Mouse (Mus musculus): ENCODE data around the gene Slc32a1.

Gene Slc32a1

DNA sequence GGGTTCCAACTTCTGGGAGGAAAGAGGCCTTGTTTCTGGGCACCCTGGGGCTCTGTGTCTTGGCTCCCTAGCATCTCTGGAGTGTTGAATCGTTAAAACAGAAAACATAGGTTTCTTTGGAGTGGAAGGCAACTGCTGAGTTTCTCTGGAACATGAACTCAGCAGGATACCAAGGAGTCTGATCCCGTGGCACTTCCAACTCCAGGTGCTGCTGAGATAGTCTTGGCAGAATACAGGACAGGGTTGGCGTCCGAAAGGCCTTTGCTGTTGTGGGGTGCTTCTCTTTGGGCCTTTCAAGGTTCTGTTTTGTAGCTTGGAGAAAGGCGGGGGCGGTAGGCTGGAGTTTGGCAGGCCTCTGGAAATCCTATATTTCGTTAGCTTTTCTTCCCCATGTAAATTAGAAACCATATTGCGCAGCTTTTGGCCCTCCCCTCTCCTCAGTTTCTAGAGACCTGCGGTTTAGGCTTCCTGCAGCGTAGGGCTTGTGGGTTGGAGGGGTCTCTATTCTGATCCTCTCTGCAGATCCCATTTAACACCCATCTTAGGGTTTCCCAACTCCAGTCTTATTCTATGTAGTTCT is 2.2 kb downstream of the Slc32a1 start:
- DNase-seq (ENCODE audit: low spot score): no peak

DNA sequence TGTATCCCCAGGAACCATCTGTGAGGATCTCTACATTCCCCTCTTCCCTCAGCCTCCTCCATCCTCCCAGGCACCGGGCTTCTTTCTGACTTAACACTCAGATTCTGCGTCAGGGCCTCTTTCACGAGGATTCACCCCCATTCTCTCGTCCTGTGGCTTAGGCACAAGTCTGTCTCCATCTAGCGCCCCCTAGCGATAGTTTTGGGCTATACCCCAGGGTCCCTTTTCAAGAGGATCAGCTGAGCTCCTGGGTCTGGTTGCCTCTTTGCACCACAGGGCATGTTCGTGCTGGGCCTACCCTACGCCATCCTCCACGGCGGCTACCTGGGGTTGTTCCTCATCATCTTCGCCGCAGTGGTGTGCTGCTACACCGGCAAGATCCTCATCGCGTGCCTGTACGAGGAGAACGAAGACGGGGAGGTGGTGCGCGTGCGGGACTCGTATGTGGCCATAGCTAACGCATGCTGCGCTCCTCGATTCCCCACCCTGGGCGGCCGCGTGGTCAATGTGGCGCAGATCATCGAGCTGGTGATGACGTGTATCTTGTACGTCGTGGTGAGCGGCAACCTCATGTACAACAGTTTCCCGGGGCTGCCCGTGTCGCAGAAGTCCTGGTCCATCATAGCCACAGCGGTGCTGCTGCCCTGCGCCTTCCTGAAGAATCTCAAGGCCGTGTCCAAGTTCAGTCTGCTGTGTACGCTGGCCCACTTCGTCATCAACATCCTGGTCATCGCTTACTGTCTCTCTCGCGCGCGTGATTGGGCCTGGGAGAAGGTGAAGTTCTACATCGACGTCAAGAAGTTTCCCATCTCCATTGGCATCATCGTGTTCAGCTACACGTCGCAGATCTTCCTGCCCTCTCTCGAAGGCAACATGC is 3.2 kb downstream of the Slc32a1 start:
- DNase-seq (ENCODE audit: low spot score): peak; percentile 86

DNA sequence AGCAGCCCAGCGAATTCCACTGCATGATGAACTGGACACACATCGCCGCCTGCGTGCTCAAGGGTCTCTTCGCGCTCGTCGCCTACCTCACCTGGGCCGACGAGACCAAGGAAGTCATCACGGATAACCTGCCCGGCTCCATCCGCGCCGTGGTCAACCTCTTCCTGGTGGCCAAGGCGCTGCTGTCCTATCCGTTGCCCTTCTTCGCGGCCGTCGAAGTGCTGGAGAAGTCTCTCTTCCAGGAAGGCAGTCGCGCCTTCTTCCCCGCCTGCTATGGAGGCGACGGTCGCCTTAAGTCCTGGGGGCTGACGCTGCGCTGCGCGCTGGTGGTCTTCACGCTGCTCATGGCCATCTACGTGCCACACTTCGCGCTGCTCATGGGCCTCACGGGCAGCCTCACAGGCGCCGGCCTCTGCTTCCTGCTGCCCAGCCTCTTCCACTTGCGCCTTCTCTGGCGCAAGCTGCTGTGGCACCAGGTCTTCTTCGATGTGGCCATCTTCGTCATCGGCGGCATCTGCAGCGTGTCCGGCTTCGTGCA is 3.9 kb downstream of the Slc32a1 start:
- peak; percentile 29 for DNase-seq (ENCODE audit: low spot score)

DNA sequence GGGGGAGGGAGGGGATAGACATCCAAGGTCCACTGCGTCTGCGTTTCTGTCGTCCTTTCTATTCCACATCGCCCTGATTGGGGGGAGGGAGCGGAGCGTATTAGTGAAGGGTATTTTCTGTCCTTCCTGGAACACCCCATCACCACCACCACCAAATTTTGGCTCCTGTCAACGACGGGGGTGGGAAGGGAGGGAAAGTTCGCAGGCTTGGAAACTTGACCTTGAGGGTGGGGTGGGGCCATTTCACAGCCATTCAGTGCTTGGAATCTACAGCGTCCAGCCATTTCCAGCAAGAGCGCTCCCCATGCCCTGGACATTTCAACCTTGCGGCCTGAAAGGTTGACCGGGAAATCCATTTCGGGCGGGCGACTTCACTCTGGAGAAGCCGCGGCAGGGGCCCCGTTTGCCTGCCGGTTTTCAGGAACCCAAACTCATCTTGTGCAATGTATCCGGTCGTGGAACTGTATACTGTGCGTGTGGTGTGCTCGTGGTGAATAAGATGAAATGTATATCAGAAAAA is 4.7 kb downstream of the Slc32a1 start:
- DNase-seq (ENCODE audit: low spot score): no peak

DNA sequence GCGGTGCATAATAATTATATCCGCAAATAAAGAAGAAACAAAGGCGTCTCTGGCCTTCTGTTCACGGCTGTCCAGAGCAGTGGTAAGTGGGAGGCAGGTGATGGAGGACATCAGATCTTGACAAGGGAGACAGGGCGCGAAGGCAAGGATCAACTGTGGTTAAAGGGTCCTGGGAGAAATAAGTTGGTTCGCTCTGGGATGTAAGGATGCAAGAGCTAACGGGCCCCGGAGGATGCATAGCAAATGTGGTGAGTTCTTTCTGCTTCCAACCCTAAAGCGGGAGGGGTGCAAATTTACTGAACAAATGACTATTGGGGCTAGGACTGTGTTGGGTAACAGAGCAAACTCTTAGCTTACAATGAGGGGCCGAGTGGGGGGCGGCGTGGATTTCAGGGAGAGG is 5.1 kb downstream of the Slc32a1 start:
- DNase-seq (ENCODE audit: low spot score): no peak

DNA sequence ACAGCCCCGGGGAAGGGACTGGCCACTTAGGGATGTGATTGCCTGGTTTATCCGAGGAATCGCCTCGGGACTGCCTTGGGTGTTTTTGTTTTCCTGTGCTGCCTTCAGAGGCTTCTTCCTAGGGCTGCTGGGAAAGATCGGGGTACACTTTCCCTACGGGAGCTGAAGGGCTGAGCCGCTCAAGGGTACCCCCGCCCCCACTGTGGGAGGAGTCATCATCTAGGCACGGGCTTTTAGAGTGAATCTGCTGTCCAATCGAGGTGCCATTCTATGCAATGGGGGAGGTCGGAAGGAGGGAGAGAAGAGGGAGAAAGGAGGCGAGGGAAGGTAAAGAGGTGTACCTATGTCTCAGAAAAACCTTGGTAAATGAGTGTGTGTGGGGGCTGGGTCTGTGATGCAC is 5.7 kb downstream of the Slc32a1 start:
- DNase-seq (ENCODE audit: low spot score): no peak

DNA sequence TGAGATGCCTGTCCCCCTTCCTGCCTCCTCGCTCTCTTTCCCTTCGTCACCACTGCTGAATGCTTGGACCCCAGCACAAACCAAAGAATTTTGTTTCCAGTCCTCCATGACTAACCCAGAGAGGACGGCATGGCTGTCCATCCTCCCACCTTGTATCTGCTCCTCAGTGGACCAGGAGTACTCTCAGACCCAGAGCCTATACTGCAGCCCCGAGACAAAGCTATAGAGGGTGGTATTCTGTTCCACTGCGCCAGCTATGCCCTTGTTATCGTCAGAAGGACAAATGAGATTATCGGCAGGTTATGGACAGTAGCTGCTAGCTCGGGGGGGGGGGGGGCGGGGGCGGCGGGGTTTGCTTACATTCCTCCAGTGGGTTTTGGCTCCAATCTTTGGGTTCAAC is 6.2 kb downstream of the Slc32a1 start:
- no peak for DNase-seq (ENCODE audit: low spot score)

DNA sequence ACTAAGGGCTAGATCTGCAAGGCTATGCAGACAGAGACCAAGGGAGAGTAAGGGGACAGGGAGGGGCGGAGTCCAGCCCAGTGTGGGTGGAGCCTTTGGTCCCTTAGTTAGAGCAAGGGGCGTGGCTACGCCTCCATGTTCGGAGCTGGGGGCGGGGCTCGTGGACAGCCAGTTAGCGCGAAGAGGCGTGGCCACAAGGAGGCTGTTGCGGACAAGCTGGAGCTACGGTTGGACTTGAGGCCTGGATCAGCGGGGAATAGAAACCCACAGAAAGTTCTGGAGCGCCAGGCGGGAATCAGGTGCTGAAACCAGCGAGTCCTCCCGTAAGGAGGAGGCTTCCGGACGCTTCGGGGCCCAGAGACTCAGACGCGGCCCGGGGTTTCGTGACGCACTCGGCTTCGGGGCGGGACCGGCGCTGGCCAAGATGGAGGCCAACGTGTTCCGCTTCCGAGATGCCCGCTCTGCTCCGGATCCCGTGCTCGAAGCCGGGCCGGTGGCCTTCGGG is 14.2 kb downstream of the Slc32a1 start, which contains the start of gene Actr5:
Gene Actr5 (plus strand): TSS at position 171 of the 505 bp plus-strand sequence.
- peak; percentile 100 for DNase-seq (ENCODE audit: low spot score)

DNA sequence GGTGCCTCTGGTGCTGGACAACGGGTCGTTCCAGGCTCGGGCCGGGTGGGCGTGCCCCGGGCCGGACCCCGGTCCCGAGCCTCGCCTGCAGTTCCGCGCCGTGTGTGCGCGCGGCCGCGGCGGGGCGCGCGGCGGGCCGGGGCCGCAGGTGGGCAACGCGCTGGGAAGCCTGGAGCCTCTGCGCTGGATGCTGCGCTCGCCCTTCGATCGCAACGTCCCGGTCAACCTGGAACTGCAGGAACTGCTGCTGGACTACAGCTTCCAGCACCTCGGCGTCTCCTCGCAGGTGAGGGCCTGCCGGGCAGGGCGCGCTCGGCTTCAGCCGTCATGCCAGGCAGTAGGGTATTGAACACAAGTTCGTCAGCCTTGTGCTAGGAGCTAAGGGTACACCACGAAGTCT is 14.7 kb downstream of the Slc32a1 start:
- peak; percentile 38 for DNase-seq (ENCODE audit: low spot score)

DNA sequence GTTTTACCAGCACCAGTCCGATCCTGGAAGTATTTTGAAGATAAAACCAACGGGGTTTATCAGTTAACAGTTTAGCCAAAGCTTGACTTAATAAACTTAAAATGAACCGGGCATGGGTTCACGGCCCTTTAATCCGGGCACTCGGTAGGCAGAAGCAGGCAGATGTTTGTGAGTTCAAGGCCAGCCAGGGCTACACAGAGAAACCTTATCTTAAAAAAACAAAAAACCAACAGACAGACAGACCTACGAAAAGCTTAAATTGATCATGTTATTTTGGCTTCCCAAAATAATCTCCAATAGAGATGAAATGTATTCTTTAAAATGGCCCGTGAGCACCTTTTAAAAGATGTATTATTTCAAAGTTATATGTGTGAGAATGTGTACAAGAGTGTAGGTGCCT is 15.1 kb downstream of the Slc32a1 start:
- DNase-seq (ENCODE audit: low spot score): no peak

DNA sequence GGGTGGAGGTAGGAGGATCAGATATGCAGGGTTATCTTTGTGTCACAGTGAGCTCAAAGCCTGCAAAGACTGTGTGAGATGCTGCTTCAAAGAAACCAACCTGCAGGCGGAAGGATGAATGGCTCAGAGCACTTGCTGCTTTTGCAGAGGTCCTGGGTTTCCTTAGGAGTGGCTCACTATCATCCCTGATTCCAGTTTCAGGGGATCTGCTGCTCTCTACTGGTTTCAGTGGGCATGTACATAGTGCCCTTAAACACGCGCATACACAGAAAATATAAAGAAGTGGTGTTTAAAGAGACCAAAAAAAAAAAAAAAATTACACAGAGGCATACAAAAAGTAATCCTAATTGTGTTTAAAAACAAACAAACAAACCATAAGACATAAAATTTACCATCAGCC is 18.3 kb downstream of the Slc32a1 start:
- DNase-seq (ENCODE audit: low spot score): peak; percentile 47

DNA sequence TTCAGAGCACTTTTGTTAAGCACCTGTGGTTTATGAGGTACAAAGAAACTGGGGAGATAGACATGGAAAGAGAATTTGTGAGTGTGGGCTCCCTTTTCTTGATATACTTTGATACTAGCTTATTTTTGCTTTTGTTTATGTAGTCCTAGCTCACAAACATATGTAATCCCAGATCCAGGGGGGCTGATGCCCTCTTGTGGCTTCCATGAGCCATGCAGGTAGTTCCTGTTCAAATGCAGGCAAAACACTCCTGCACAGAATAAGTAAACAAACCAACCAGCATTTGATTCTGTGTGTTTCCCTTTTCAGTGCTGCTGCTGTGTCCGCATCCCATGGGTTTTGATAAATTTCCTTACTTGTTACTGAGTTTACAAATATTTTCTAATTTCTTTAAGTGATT is 18.8 kb downstream of the Slc32a1 start:
- peak; percentile 55 for DNase-seq (ENCODE audit: low spot score)

DNA sequence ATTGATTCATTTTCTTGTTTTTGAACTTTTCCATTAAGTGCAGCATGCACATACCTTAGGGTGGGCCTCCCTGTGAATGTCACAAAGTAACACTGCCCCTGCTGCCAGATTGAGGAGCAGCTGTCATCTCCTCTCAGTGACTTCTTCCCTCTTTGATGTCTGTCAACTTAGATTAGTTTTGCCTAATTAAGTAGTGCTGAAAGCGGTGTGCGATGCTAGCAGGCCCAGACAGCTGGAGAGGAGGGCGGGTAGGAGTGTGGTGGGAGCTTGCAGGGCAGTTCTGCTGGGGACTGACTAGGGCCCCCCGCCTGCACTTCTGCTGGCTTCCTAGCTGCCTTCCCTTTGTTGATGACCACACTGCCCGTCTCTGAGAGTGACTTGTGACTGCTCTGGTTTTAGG is 21.3 kb downstream of the Slc32a1 start:
- no peak for DNase-seq (ENCODE audit: low spot score)

DNA sequence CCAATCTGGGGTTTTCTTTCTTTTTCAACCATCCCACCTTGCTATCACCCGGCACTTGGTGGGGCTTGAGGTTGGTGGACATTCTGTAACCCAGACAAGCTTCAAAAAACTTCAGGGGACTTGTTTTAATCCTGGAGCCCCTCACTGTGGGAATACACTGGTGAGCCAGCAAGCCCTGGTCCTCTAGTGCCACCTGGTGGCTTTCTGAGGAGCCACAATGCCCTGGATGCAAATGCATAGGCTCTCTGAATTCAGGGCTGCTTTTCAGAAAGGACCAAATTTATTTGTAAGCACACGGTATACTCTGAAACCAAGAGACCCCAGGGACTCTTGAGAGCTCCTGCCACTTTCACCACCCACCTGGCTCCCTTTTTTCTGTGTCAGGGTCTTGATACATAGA is 31.3 kb downstream of the Slc32a1 start:
- DNase-seq (ENCODE audit: low spot score): peak; percentile 79

DNA sequence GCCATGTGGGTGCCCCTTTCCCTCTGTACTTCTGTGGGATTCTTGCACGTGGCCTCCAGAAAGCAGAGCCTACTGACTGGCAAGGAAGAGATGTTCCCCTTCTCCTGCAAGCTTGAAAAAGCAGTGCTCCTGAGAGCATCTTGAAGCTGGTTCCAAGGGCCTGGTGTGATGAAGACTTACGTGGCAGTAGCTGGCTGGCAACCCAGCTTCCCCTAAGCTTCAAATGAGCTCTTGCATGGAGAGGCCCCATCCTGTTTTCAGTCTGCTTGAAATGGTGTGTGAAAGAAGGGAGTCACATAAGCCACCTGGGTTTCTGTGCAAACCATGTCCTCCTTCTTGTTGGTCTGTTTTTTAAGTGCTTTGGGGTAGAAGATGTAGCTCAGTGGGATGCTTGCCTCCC is 32.0 kb downstream of the Slc32a1 start:
- no peak for DNase-seq (ENCODE audit: low spot score)

DNA sequence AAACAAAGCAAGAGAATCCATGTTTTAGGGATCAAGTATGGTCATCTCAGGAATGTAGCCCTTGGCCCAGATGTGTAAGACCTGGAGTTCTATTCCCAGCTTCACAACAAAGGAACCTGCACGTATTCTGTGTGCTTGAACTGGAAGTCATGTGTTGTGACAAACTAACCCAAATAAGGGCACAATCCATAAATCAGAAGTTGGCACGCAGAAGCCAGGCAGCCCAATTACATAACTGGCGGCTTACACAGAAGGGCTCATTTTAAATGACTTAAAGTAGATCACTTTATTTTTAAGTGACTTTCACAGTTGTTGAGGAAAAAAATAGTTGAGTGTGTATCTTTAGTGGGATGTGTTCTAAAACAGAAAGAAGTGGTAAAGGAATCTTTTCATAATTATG is 33.2 kb downstream of the Slc32a1 start:
- no peak for DNase-seq (ENCODE audit: low spot score)

DNA sequence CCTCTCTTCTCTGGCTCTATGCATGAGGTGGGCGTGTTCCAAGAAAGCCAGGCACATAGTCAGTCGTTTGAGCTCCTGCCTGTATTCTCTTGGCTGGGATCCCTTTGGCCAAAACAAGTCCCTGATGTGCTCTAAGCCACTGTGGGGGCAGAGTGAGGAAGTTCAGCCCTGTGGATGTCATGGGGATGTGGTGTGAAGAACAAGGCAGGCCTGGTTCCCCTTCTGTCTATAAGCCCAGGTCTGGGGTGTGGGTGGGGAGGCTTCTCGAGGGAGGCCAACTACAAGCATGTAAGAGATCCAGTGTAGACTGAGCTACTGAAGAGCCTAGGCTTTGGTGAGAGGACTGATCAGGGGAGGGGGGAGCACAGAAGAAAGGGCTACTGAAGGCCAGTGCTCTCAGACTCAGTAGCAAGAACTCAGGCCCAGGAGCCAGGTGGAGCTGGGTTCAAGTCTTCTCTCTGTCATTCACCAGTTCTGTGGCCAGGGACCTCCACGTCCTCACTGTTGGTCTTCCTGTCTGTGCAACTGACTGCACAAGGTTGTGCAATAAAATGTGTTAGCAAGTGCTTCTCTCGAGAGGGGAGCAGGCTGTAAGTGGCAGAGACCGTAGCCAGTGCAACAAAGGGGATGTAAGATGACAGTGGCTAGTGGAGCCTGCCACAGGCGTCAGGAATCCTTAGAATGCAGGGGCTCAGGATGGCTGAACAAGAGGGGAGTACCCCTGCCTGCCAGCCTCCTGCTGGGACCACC is 40.8 kb downstream of the Slc32a1 start:
- DNase-seq (ENCODE audit: low spot score): no peak

DNA sequence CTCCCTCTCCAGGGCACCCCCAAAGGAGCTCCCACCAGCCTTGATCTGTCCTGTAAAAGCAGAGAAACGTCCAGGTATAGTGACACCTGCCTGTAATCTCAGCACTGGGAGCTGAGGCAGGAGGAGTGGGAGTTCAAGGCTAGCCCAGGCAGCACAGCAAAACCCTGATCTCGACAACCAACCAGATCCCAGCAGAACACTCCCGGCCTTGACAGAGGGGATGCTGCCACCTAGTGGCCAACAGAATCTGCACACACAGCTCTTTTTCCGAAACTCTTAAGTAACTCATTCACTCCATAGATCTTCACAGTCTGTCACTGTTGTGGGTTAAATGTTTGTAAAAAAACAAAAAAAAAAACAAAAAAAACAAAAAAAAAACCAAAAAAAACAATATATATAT is 42.4 kb downstream of the Slc32a1 start:
- DNase-seq (ENCODE audit: low spot score): peak; percentile 86

DNA sequence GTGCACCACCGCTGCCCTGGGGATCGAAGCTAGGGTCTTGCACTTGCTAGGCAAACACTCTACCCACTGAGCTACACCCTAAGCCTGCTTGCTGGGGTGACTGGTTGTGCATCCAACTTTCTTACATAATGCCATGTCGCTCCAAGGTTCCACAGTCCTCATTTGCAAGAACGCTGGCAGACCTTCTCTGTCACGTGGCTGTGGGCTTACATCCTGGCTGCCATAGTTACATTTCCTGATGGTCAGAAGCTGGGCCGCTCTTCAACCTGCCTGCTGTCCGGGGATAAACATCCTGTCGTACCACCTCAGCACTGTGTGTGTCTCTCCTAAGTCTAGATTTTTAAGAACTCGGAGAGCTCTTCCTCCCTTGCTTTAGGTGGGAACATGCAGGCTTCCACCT is 44.1 kb downstream of the Slc32a1 start:
- DNase-seq (ENCODE audit: low spot score): no peak

DNA sequence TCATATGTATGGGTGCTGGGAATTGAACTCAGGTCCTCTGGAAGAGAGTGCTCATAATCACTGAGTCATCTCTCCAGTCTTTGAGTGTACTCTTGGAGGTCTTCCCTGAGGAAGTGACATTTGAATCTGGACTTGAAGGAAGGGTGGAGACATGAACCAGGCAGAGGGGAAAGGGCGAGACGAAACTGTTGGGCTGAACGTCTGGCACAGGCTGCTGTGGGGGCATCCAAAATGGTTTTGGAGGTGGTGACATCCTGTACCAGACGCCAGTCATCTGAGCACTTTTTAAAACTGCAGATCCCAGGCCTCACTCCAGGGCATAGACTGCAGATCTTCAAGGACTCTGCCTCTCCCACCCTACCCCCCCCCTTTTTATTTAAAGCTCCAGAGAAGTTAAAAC is 45.2 kb downstream of the Slc32a1 start:
- DNase-seq (ENCODE audit: low spot score): no peak

DNA sequence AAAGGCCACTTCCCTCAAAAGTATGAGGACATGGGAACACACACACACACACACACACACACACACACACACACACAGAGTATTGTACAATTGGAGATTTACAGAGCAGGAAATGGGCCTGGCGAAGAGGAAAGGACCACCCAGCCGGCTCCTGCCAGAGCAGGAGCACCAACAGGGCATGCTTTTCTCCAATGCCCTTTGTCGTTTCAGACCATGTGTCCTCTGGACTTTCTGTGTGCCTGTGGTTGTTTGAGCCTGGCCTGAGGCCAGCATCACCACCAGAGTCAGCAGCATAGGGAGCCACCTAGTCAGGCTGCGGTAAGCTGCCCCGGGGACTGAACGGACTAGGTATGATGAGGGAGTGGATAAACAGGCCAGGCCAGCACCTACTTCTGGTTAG is 48.3 kb downstream of the Slc32a1 start:
- no peak for DNase-seq (ENCODE audit: low spot score)

DNA sequence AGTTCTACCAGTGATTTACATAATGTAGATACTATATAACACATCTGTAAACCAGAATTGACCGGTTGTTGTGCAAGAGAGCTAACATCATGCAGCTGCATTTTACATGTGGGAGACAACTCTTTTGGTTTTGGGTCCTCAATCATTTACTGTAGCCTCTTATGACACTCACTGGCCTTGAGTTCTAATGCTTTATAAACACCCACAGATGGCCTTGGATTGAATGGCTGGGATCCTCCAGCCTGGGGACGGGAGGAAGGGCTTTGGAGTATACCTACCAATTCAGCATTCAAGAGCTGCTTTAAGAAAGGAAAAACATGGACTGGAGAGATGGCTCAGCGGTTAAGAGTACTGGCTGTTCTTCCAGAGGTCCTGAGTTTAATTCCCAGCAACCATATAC is 48.8 kb downstream of the Slc32a1 start:
- DNase-seq (ENCODE audit: low spot score): no peak
